Mouse (Mus musculus): Measurements from ENCODE around the gene Cers3.
A peak's percentile ranks its signal among the peaks of the same experiment; 100 is the strongest.

Gene Cers3

GRCm38 (mm10) chr7:66779944-66780942 is 36.9 kb downstream of the Cers3 start:
- DNase-seq (ENCODE audit: low spot score in 2 of 2), result no peak

- DNase-seq (ENCODE audit: low spot score in 2 of 2), result no peak
Measured at GRCm38 (mm10) chr7:66786476-66786875, 43.2 kb downstream of the Cers3 start.

GRCm38 (mm10) chr7:66787816-66788215 is 44.5 kb downstream of the Cers3 start:
- no peak for DNase-seq (ENCODE audit: low spot score in 2 of 2)

- peak in 1 of 2 experiments; percentile 13 for DNase-seq (ENCODE audit: low spot score in 2 of 2)
Measured at GRCm38 (mm10) chr7:66789860-66790748, 46.8 kb downstream of the Cers3 start.

GRCm38 (mm10) chr7:66791022-66791421 is 47.7 kb downstream of the Cers3 start:
- no peak for DNase-seq (ENCODE audit: low spot score in 2 of 2)

GRCm38 (mm10) chr7:66796909-66797308 is 53.6 kb downstream of the Cers3 start:
- DNase-seq (ENCODE audit: low spot score in 2 of 2), result no peak

- DNase-seq (ENCODE audit: low spot score in 2 of 2), result no peak
Measured at GRCm38 (mm10) chr7:66797345-66797744, 54.0 kb downstream of the Cers3 start.

GRCm38 (mm10) chr7:66798826-66799225 is 55.5 kb downstream of the Cers3 start:
- DNase-seq (ENCODE audit: low spot score in 2 of 2), result no peak

GRCm38 (mm10) chr7:66800784-66801183 is 57.5 kb downstream of the Cers3 start:
- DNase-seq (ENCODE audit: low spot score in 2 of 2), result no peak

- no peak for DNase-seq (ENCODE audit: low spot score in 2 of 2)
Measured at GRCm38 (mm10) chr7:66801785-66802184, 58.5 kb downstream of the Cers3 start.

GRCm38 (mm10) chr7:66803798-66804197 is 60.5 kb downstream of the Cers3 start:
- no peak for DNase-seq (ENCODE audit: low spot score in 2 of 2)

GRCm38 (mm10) chr7:66806801-66807200 is 63.5 kb downstream of the Cers3 start:
- DNase-seq (ENCODE audit: low spot score in 2 of 2), result no peak

- no peak for DNase-seq (ENCODE audit: low spot score in 2 of 2)
Measured at GRCm38 (mm10) chr7:66810436-66810835, 67.1 kb downstream of the Cers3 start.

- no peak for DNase-seq (ENCODE audit: low spot score in 2 of 2)
Measured at GRCm38 (mm10) chr7:66811294-66811693, 68.0 kb downstream of the Cers3 start.

- DNase-seq (ENCODE audit: low spot score in 2 of 2), result no peak
Measured at GRCm38 (mm10) chr7:66812289-66812688, 69.0 kb downstream of the Cers3 start.

GRCm38 (mm10) chr7:66812737-66813136 is 69.4 kb downstream of the Cers3 start:
- no peak for DNase-seq (ENCODE audit: low spot score in 2 of 2)

- DNase-seq (ENCODE audit: low spot score in 2 of 2), result no peak
Measured at GRCm38 (mm10) chr7:66813172-66813571, 69.9 kb downstream of the Cers3 start.

GRCm38 (mm10) chr7:66815526-66815925 is 72.2 kb downstream of the Cers3 start:
- DNase-seq (ENCODE audit: low spot score in 2 of 2), result no peak

GRCm38 (mm10) chr7:66820034-66820433 is 76.7 kb downstream of the Cers3 start:
- peak; percentile 10 to 44 for DNase-seq (ENCODE audit: low spot score in 2 of 2)

GRCm38 (mm10) chr7:66830803-66831202 is 87.5 kb downstream of the Cers3 start:
- DNase-seq (ENCODE audit: low spot score in 2 of 2), result no peak

GRCm38 (mm10) chr7:66831295-66831694 is 88.0 kb downstream of the Cers3 start:
- DNase-seq (ENCODE audit: low spot score in 2 of 2), result no peak

- peak; percentile 42 to 83 for DNase-seq (ENCODE audit: low spot score in 2 of 2)
Measured at GRCm38 (mm10) chr7:66839463-66840007, 96.2 kb downstream of the Cers3 start, which contains the start of gene Adamts17. TSS of gene Adamts17 (plus strand) at chr7:66839735.
